Comparison of ENCODE assay signal across 8 mouse cellular contexts in genomic region chr6:54034471-54034870, GRCm38 (mm10). TPM values are rescaled to one million over a fixed set of nuclear protein-coding genes. Genes with fewer than 3 reads are reported as not detected.
DNase-seq lines count a peak whose midpoint lies in the region; ATAC-seq lines count a peak whose summit lies in the region.

No protein-coding gene starts in this region.

- H3K4me3 ChIP-seq in embryonic facial prominence, embryonic 12.5 days = no peak overlapping the region
- H3K4me3 ChIP-seq in heart, embryonic 11.5 days (ENCODE audit: low read depth, low read length) = no peak overlapping the region
- H3K4me3 ChIP-seq in kidney, embryonic 15.5 days (replicated peaks) = no peak overlapping the region
- no peak overlapping the region for H3K4me3 ChIP-seq in liver, embryonic 12.5 days
- no peak overlapping the region for H3K4me3 ChIP-seq in stomach, embryonic 14.5 days (ENCODE audit: low read depth, low read length)

- no peaks in the 10 kb centered on the region for H3K36me3 ChIP-seq in embryonic facial prominence, embryonic 12.5 days
- H3K36me3 ChIP-seq in heart, embryonic 11.5 days (ENCODE audit: control insufficient read depth, insufficient read depth, low read length) = no peaks in the 10 kb centered on the region
- H3K36me3 ChIP-seq in kidney, embryonic 15.5 days = no peaks in the 10 kb centered on the region
- no peaks in the 10 kb centered on the region for H3K36me3 ChIP-seq in liver, embryonic 12.5 days
- no peaks in the 10 kb centered on the region for H3K36me3 ChIP-seq in stomach, embryonic 14.5 days (ENCODE audit: control insufficient read depth, insufficient read depth, low read length)

- DNase-seq in cerebellum, adult 8-10 months = peak; percentile 48
- no peak for DNase-seq in cerebellum, adult 11-12 months
- DNase-seq in natural killer cell, adult 2 months (ENCODE audit: low spot score in 2 of 2) = peak; percentile 54 to 65

- 0 out of 2 replicates have a peak, but pooled peaks cover 9% of the 10 kb centered on the region for H3K4me1 ChIP-seq in embryonic facial prominence, embryonic 12.5 days
- peaks cover 4% of the 10 kb centered on the region; the same call in 1 of the 2 replicates for H3K4me1 ChIP-seq in heart, embryonic 11.5 days (ENCODE audit: control insufficient read depth, insufficient read depth, low read length)
- H3K4me1 ChIP-seq in kidney, embryonic 15.5 days = peaks cover 21% of the 10 kb centered on the region
- H3K4me1 ChIP-seq in liver, embryonic 12.5 days = peaks cover 10% of the 10 kb centered on the region; the same call in 1 of the 2 replicates
- peaks cover 4% of the 10 kb centered on the region; the same call in 1 of the 2 replicates for H3K4me1 ChIP-seq in stomach, embryonic 14.5 days (ENCODE audit: control insufficient read depth, insufficient read depth, low read length)

- 2% methylated on average over 9 of the region's 9 CpGs for WGBS in embryonic facial prominence, embryonic 12.5 days
- 1% methylated on average over 9 of the region's 9 CpGs for WGBS in heart, embryonic 11.5 days (ENCODE audit: insufficient replicate concordance)
- WGBS in kidney, embryonic 15.5 days = 4% methylated on average over 9 of the region's 9 CpGs
- 6% methylated on average over 9 of the region's 9 CpGs for WGBS in liver, embryonic 12.5 days (ENCODE audit: insufficient replicate concordance)
- 2% methylated on average over 9 of the region's 9 CpGs for WGBS in stomach, embryonic 14.5 days

- H3K9me3 ChIP-seq in embryonic facial prominence, embryonic 12.5 days = no peaks in the 10 kb centered on the region
- H3K9me3 ChIP-seq in heart, embryonic 11.5 days (replicated peaks; ENCODE audit: control insufficient read depth, low read length) = no peaks in the 10 kb centered on the region
- no peaks in the 10 kb centered on the region for H3K9me3 ChIP-seq in kidney, embryonic 15.5 days (replicated peaks)
- H3K9me3 ChIP-seq in liver, embryonic 12.5 days (replicated peaks) = no peaks in the 10 kb centered on the region
- peaks cover 3% of the 10 kb centered on the region; the same call in 1 of the 2 replicates for H3K9me3 ChIP-seq in stomach, embryonic 14.5 days (ENCODE audit: control insufficient read depth, low read depth, low read length)

- H3K27ac ChIP-seq in embryonic facial prominence, embryonic 12.5 days = no peak overlapping the region
- H3K27ac ChIP-seq in heart, embryonic 11.5 days (ENCODE audit: low read depth, low read length) = no peak overlapping the region
- H3K27ac ChIP-seq in kidney, embryonic 15.5 days = no peak overlapping the region
- no peak overlapping the region for H3K27ac ChIP-seq in liver, embryonic 12.5 days
- H3K27ac ChIP-seq in stomach, embryonic 14.5 days (ENCODE audit: low read length) = no peak overlapping the region

- peak overlapping the region; percentile 25; the same call in 1 of the 2 replicates for H3K4me2 ChIP-seq in embryonic facial prominence, embryonic 12.5 days (replicated peaks)
- peak overlapping the region; percentile 47 for H3K4me2 ChIP-seq in heart, embryonic 11.5 days
- peak overlapping the region; percentile 50 for H3K4me2 ChIP-seq in kidney, embryonic 15.5 days
- H3K4me2 ChIP-seq in liver, embryonic 12.5 days = peak overlapping the region; percentile 4; the same call in 1 of the 2 replicates
- peak overlapping the region; percentile 27 for H3K4me2 ChIP-seq in stomach, embryonic 14.5 days (replicated peaks; ENCODE audit: low read depth, low read length)

- H3K27me3 ChIP-seq in embryonic facial prominence, embryonic 12.5 days = peaks cover 18% of the 10 kb centered on the region
- H3K27me3 ChIP-seq in heart, embryonic 11.5 days (ENCODE audit: control insufficient read depth, insufficient read depth, low read length) = peaks cover 9% of the 10 kb centered on the region
- peaks cover 37% of the 10 kb centered on the region for H3K27me3 ChIP-seq in kidney, embryonic 15.5 days
- H3K27me3 ChIP-seq in liver, embryonic 12.5 days (replicated peaks) = peaks cover 28% of the 10 kb centered on the region
- no peaks in the 10 kb centered on the region for H3K27me3 ChIP-seq in stomach, embryonic 14.5 days (ENCODE audit: control insufficient read depth, insufficient read depth, low read length)

- 0 out of 2 replicates have a peak, but pooled peaks have one; percentile 55 for ATAC-seq in embryonic facial prominence, embryonic 12.5 days (ENCODE audit: insufficient number of reproducible peaks, insufficient read depth, low FRiP score, low TSS enrichment)
- no peak for ATAC-seq in heart, embryonic 11.5 days (replicated peaks; ENCODE audit: insufficient number of reproducible peaks, low FRiP score, low TSS enrichment)
- ATAC-seq in kidney, embryonic 15.5 days (replicated peaks; ENCODE audit: low FRiP score) = no peak; the same call in 1 of the 2 replicates
- no peak for ATAC-seq in liver, embryonic 12.5 days
- peak; percentile 75; the same call in 1 of the 2 replicates for ATAC-seq in stomach, embryonic 14.5 days (ENCODE audit: insufficient number of reproducible peaks, insufficient read depth, low FRiP score, low read depth)

- H3K9ac ChIP-seq in embryonic facial prominence, embryonic 12.5 days = no peak overlapping the region
- peak overlapping the region; percentile 4; the same call in 1 of the 2 replicates for H3K9ac ChIP-seq in heart, embryonic 11.5 days (ENCODE audit: low read depth, low read length)
- H3K9ac ChIP-seq in kidney, embryonic 15.5 days = no peak overlapping the region
- H3K9ac ChIP-seq in liver, embryonic 12.5 days = no peak overlapping the region
- H3K9ac ChIP-seq in stomach, embryonic 14.5 days (replicated peaks; ENCODE audit: low read depth, low read length) = no peak overlapping the region; the same call in 1 of the 2 replicates

RNA-seq across cellular contexts. Expression of gene Chn2, which starts 4.9 kb away (rescaled TPM):
- polyA plus RNA-seq in embryonic facial prominence, embryonic 12.5 days (2016; fragmentation: Nextera tagmentation; extraction: Ambion mirVana) = 12.5 and 13.3 TPM in 2 replicates
- 5.9 and 6.2 TPM in 2 replicates for polyA plus RNA-seq in heart, embryonic 11.5 days (2014; fragmentation: Nextera tagmentation; extraction: Ambion mirVana)
- polyA plus RNA-seq in kidney, embryonic 15.5 days (2015; fragmentation: Nextera tagmentation; extraction: Ambion mirVana) = 15.5 and 16.8 TPM in 2 replicates
- polyA plus RNA-seq in liver, embryonic 12.5 days (2016; fragmentation: Nextera tagmentation; extraction: Ambion mirVana) = 4.9 and 5.9 TPM in 2 replicates
- polyA plus RNA-seq in stomach, embryonic 14.5 days (2014; fragmentation: Nextera tagmentation; extraction: Ambion mirVana) = 19.0 and 19.1 TPM in 2 replicates

RNA-seq across cellular contexts. Expression of gene Cpvl, which starts 56.0 kb away (rescaled TPM):
- not detected in 2 replicates for polyA plus RNA-seq in embryonic facial prominence, embryonic 12.5 days (2016; fragmentation: Nextera tagmentation; extraction: Ambion mirVana)
- polyA plus RNA-seq in heart, embryonic 11.5 days (2014; fragmentation: Nextera tagmentation; extraction: Ambion mirVana) = not detected in 2 replicates
- 0.18 and 0.34 TPM in 2 replicates for polyA plus RNA-seq in kidney, embryonic 15.5 days (2015; fragmentation: Nextera tagmentation; extraction: Ambion mirVana)
- not detected in 2 replicates for polyA plus RNA-seq in liver, embryonic 12.5 days (2016; fragmentation: Nextera tagmentation; extraction: Ambion mirVana)
- polyA plus RNA-seq in stomach, embryonic 14.5 days (2014; fragmentation: Nextera tagmentation; extraction: Ambion mirVana) = not detected in 2 replicates

Comparison
In these comparisons a context has a peak if more than half of its experiments do, and no peak if none do; other contexts are left out.
1. ATAC-seq: peak in embryonic facial prominence, embryonic 12.5 days (single experiment) and stomach, embryonic 14.5 days (single experiment); none in heart, embryonic 11.5 days (single experiment), kidney, embryonic 15.5 days (single experiment) and liver, embryonic 12.5 days (single experiment).
2. Peak in every context shown above with its lines, with median percentiles within 50 percentile points of each other: H3K4me2 ChIP-seq.